15 mouse cellular contexts compared by ENCODE assay signal in genomic region chr3:145618299-145618698, GRCm38 (mm10). TPM values are rescaled to one million over a fixed set of nuclear protein-coding genes. Genes with fewer than 3 reads are reported as not detected.
DNase-seq lines count a peak whose midpoint lies in the region; ATAC-seq and TF ChIP-seq lines count a peak whose summit lies in the region.
"Had no signal": no experiment of that assay in that cellular context is flagged by ENCODE, and none has a peak within 500 bp of the region (broad histone marks: within the 10 kb centered on the region; RNA-seq: fewer than 3 reads in every experiment).

No protein-coding gene starts in this region.

- 43% methylated on average over 9 of the region's 9 CpGs for WGBS in liver, postnatal 0 days (ENCODE audit: insufficient replicate concordance)
- WGBS in liver, embryonic 11.5 days, result 62% methylated on average over 9 of the region's 9 CpGs
- WGBS in midbrain, embryonic 14.5 days, result 78% methylated on average over 9 of the region's 9 CpGs

- H3K9ac ChIP-seq in liver, postnatal 0 days (replicated peaks), result no peak overlapping the region
- no peak overlapping the region for H3K9ac ChIP-seq in liver, embryonic 11.5 days (ENCODE audit: low read depth, low read length)
- no peak overlapping the region for H3K9ac ChIP-seq in midbrain, embryonic 14.5 days (replicated peaks; ENCODE audit: low read length)
- H3K9ac ChIP-seq: heart, embryonic 15.5 days; liver, embryonic 12.5 days had no signal

- ATAC-seq in liver, postnatal 0 days, result peak; percentile 54
- no peak for ATAC-seq in liver, embryonic 11.5 days (replicated peaks; ENCODE audit: low FRiP score)
- peak; percentile 48 for ATAC-seq in granulocyte monocyte progenitor cell, adult 5-6 weeks (replicated peaks; ENCODE audit: poor library complexity, severe bottlenecking)
- no peak for ATAC-seq in midbrain, embryonic 14.5 days (ENCODE audit: low FRiP score, low TSS enrichment)
- ATAC-seq: hindbrain, postnatal 0 days; liver, embryonic 12.5 days had no signal

- no peak overlapping the region for H3K4me2 ChIP-seq in liver, postnatal 0 days (ENCODE audit: low read depth, low read length)
- no peak overlapping the region for H3K4me2 ChIP-seq in liver, embryonic 11.5 days
- H3K4me2 ChIP-seq in myocyte (ENCODE audit: low read depth), result peak overlapping the region; percentile 47
- no peak overlapping the region for H3K4me2 ChIP-seq in midbrain, embryonic 14.5 days (ENCODE audit: low read length)
- H3K4me2 ChIP-seq: heart, embryonic 15.5 days; liver, embryonic 12.5 days had no signal

- no peak overlapping the region for H3K4me3 ChIP-seq in liver, postnatal 0 days (ENCODE audit: low read depth, low read length)
- H3K4me3 ChIP-seq in liver, embryonic 11.5 days (ENCODE audit: low read depth, low read length), result no peak overlapping the region
- no peak overlapping the region for H3K4me3 ChIP-seq in myocyte
- H3K4me3 ChIP-seq in midbrain, embryonic 14.5 days (replicated peaks; ENCODE audit: low read depth, low read length), result no peak overlapping the region
- H3K4me3 ChIP-seq in layer of hippocampus, adult 2 months, result no peak overlapping the region
- H3K4me3 ChIP-seq: heart, embryonic 15.5 days; liver, embryonic 12.5 days had no signal

- no peak overlapping the region for H3ac ChIP-seq in myocyte (ENCODE audit: control insufficient read depth, insufficient read length)

- no peaks in the 10 kb centered on the region for H3K4me1 ChIP-seq in liver, postnatal 0 days (ENCODE audit: insufficient read depth)
- H3K4me1 ChIP-seq in liver, embryonic 11.5 days (replicated peaks; ENCODE audit: control insufficient read depth, insufficient read depth, low read length), result peaks cover 6% of the 10 kb centered on the region
- peaks cover 13% of the 10 kb centered on the region; the same call in 1 of the 2 replicates for H3K4me1 ChIP-seq in midbrain, embryonic 14.5 days (ENCODE audit: control insufficient read depth, insufficient read depth, low read length)

- no peak for DNase-seq in liver, postnatal 0 days
- no peak for DNase-seq in liver, embryonic 11.5 days (ENCODE audit: low spot score)
- peak; percentile 52 for DNase-seq in CD4-positive, CD25-positive, alpha-beta regulatory T cell, adult 2 months (ENCODE audit: low read depth, low spot score)
- no peak for DNase-seq in midbrain, embryonic 14.5 days
- DNase-seq in layer of hippocampus, adult 2 months (ENCODE audit: low spot score in 2 of 2), result no peak
- no peak for DNase-seq in left cerebral cortex, adult 8-10 months (ENCODE audit: low spot score in 2 of 2)
- DNase-seq: cerebellum, adult 9-10 months; embryo, embryonic 11 days; gastrocnemius, postnatal 36 days had no signal

- H3K79me2 ChIP-seq in myocyte (ENCODE audit: control insufficient read depth, insufficient read depth), result no peaks in the 10 kb centered on the region

- H3K27ac ChIP-seq in liver, postnatal 0 days (ENCODE audit: low read depth), result no peak overlapping the region
- H3K27ac ChIP-seq in liver, embryonic 11.5 days (ENCODE audit: low read depth, low read length), result no peak overlapping the region
- no peak overlapping the region for H3K27ac ChIP-seq in midbrain, embryonic 14.5 days (replicated peaks; ENCODE audit: low read depth, low read length)
- no peak overlapping the region for H3K27ac ChIP-seq in layer of hippocampus, adult 2 months
- H3K27ac ChIP-seq: heart, embryonic 15.5 days; hindbrain, postnatal 0 days; kidney, postnatal 0 days; liver, embryonic 12.5 days had no signal

- no peak for TF ChIP-seq CTCF in liver, postnatal 0 days (IDR thresholded peaks at IDR 0.05; ENCODE audit: low read depth)
- no peak for TF ChIP-seq CTCF in layer of hippocampus, adult 2 months (conservative IDR thresholded peaks at IDR 0.05)

- TF ChIP-seq EP300 in liver, postnatal 0 days (IDR thresholded peaks at IDR 0.05; ENCODE audit: low read depth), result no peak

- H3K9me3 ChIP-seq in liver, postnatal 0 days (ENCODE audit: low read length), result no peaks in the 10 kb centered on the region
- H3K9me3 ChIP-seq in liver, embryonic 11.5 days (ENCODE audit: control insufficient read depth, low read length), result no peaks in the 10 kb centered on the region
- H3K9me3 ChIP-seq in midbrain, embryonic 14.5 days (ENCODE audit: control insufficient read depth, low read length), result no peaks in the 10 kb centered on the region
- H3K9me3 ChIP-seq: heart, embryonic 15.5 days; liver, embryonic 12.5 days had no signal

- no peaks in the 10 kb centered on the region for H3K27me3 ChIP-seq in liver, postnatal 0 days (ENCODE audit: insufficient read depth, low read length)
- no peaks in the 10 kb centered on the region; the same call in 1 of the 2 replicates for H3K27me3 ChIP-seq in liver, embryonic 11.5 days (replicated peaks; ENCODE audit: control insufficient read depth, insufficient read depth, low read length)
- H3K27me3 ChIP-seq in myocyte (ENCODE audit: control insufficient read depth, insufficient read depth, insufficient read length), result no peaks in the 10 kb centered on the region
- no peaks in the 10 kb centered on the region for H3K27me3 ChIP-seq in midbrain, embryonic 14.5 days (ENCODE audit: control insufficient read depth, insufficient read depth, low read length)
- H3K27me3 ChIP-seq: heart, embryonic 15.5 days; liver, embryonic 12.5 days had no signal

- no peaks in the 10 kb centered on the region for H3K36me3 ChIP-seq in liver, postnatal 0 days (replicated peaks; ENCODE audit: insufficient read depth, low read length)
- no peaks in the 10 kb centered on the region for H3K36me3 ChIP-seq in liver, embryonic 11.5 days (ENCODE audit: control insufficient read depth, insufficient read depth, low read length)
- H3K36me3 ChIP-seq in myocyte (ENCODE audit: control insufficient read depth, insufficient read depth), result no peaks in the 10 kb centered on the region
- no peaks in the 10 kb centered on the region for H3K36me3 ChIP-seq in midbrain, embryonic 14.5 days (ENCODE audit: control insufficient read depth, insufficient read depth, low read length)
- H3K36me3 ChIP-seq: heart, embryonic 15.5 days; liver, embryonic 12.5 days had no signal

- TF ChIP-seq POLR2A in myocyte (IDR thresholded peaks at IDR 0.05; ENCODE audit: insufficient read length, low read depth), result no peak

TF ChIP-seq in myocyte, 11 proteins besides CTCF, POLR2A, EP300 and RAD21:
- no peak for TF ChIP-seq USF1 (IDR thresholded peaks at IDR 0.05; ENCODE audit: low read depth)
- no peak for TF ChIP-seq E2F4 (IDR thresholded peaks at IDR 0.05; ENCODE audit: insufficient read depth)
- TF ChIP-seq SRF (IDR thresholded peaks at IDR 0.05; ENCODE audit: control insufficient read depth, insufficient read length, low read depth), result no peak
- TF ChIP-seq TCF3 (IDR thresholded peaks at IDR 0.05; ENCODE audit: insufficient read length, low read depth), result no peak
- no peak for TF ChIP-seq POLR2AphosphoS2 (IDR thresholded peaks at IDR 0.05; ENCODE audit: insufficient read length, low read depth)
- TF ChIP-seq MYOG (IDR thresholded peaks at IDR 0.05; ENCODE audit: control insufficient read depth in 1 of 3, insufficient read depth in 1 of 3, insufficient read length in 2 of 3, low read depth in 2 of 3), result no peak
- no peak for TF ChIP-seq REST (IDR thresholded peaks at IDR 0.05; ENCODE audit: insufficient read depth, insufficient read length)
- no peak for TF ChIP-seq CEBPB (IDR thresholded peaks at IDR 0.05; ENCODE audit: insufficient read depth, poor library complexity, severe bottlenecking)
- TF ChIP-seq MAX (IDR thresholded peaks at IDR 0.05; ENCODE audit: low read depth), result no peak
- TF ChIP-seq MYOD1 (IDR thresholded peaks at IDR 0.05; ENCODE audit: control insufficient read depth in 1 of 3, insufficient read length in 2 of 3, low read depth in 2 of 3), result no peak

RNA-seq across cellular contexts. Expression of gene Ccn1, which starts 31.5 kb away (rescaled TPM):
- polyA plus RNA-seq in liver, postnatal 0 days (2015; fragmentation: Nextera tagmentation; extraction: Ambion mirVana), result 3.5 and 3.9 TPM in 2 replicates
- polyA plus RNA-seq in liver, embryonic 11.5 days (2014; fragmentation: Nextera tagmentation; extraction: Ambion mirVana), result 14.2 and 16.4 TPM in 2 replicates
- not detected in 2 replicates for total RNA-seq in granulocyte monocyte progenitor cell, adult 5-6 weeks (2014; fragmentation: Nextera tagmentation)
- total RNA-seq in granulocyte monocyte progenitor cell, adult 5-6 weeks (2017), result not detected in 2 replicates
- 49.6 TPM for polyA plus RNA-seq in myocyte (2012; fragmentation: generic; extraction: Trizol)
- 3.9 and 5.6 TPM in 2 replicates for polyA plus RNA-seq in midbrain, embryonic 14.5 days (2014; fragmentation: Nextera tagmentation; extraction: Ambion mirVana)
- 1 to 10 TPM; 3.6 to 4.0 TPM for total RNA-seq in layer of hippocampus, adult 2 months (2021)
- total RNA-seq in left cerebral cortex, adult 8-10 months (2022), result 10 to 100 TPM in 1 of 4 experiments, 1 to 10 TPM in 3; 3.6 to 11.7 (median 5.4) TPM

RNA-seq across cellular contexts. Expression of gene Znhit6, which starts 42.3 kb away (rescaled TPM):
- polyA plus RNA-seq in liver, postnatal 0 days (2015; fragmentation: Nextera tagmentation; extraction: Ambion mirVana), result 11.3 and 12.4 TPM in 2 replicates
- 36.0 and 38.5 TPM in 2 replicates for polyA plus RNA-seq in liver, embryonic 11.5 days (2014; fragmentation: Nextera tagmentation; extraction: Ambion mirVana)
- 30.4 and 30.9 TPM in 2 replicates for total RNA-seq in granulocyte monocyte progenitor cell, adult 5-6 weeks (2014; fragmentation: Nextera tagmentation)
- 25.6 and 30.2 TPM in 2 replicates for total RNA-seq in granulocyte monocyte progenitor cell, adult 5-6 weeks (2017)
- 20.6 TPM for polyA plus RNA-seq in myocyte (2012; fragmentation: generic; extraction: Trizol)
- polyA plus RNA-seq in midbrain, embryonic 14.5 days (2014; fragmentation: Nextera tagmentation; extraction: Ambion mirVana), result 27.5 and 32.9 TPM in 2 replicates
- total RNA-seq in layer of hippocampus, adult 2 months (2021), result 10 to 100 TPM; 17.1 to 20.0 TPM
- total RNA-seq in left cerebral cortex, adult 8-10 months (2022), result 10 to 100 TPM; 15.7 to 18.0 (median 16.4) TPM

Comparison
In these comparisons a context has a peak if more than half of its experiments do, and no peak if none do; other contexts are left out.
1. ATAC-seq: peak in liver, postnatal 0 days (single experiment) and granulocyte monocyte progenitor cell, adult 5-6 weeks (single experiment); none in liver, embryonic 11.5 days (single experiment) and midbrain, embryonic 14.5 days (single experiment).